Comparison of ENCODE assay signal across 18 mouse cellular contexts in the genomic region with DNA sequence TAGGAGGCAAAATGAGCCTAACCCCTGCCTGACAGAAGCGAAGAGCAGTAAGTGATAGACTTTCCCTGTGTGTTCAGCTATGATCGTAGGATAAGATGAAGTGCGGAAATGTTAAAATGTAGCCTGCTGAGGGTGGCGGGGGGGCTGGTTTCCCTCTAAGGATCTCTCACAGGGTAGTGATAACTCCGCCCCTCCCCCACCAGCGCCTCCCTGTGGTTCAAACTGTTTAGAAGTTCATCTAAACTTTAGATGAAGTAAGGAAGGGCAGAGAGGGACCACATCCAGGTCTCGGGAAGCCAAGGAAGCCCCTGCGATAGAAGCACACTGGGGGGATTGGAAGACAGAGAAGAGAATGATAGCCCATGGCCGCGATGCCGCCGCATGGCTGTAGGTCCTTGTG.
DNase-seq lines count a peak whose midpoint lies in the region; ATAC-seq and TF ChIP-seq lines count a peak whose summit lies in the region.
"Had no signal": no experiment of that assay in that cellular context is flagged by ENCODE, and none has a peak within 500 bp of the region (broad histone marks: within the 10 kb centered on the region; RNA-seq: fewer than 3 reads in every experiment).

No protein-coding gene starts in this region.

- DNase-seq in heart, adult 11 months = peak; percentile 80
- no peak for DNase-seq in liver, postnatal 0 days
- no peak for DNase-seq in liver, embryonic 11.5 days (ENCODE audit: low spot score)
- DNase-seq in thymus, postnatal 4 days = peak; percentile 48
- no peak for DNase-seq in thymus, adult 2 months
- DNase-seq in neural tube, embryonic 10.5 days (ENCODE audit: extremely low spot score, low spot score) = no peak
- DNase-seq: cerebellum, adult 18-20 months; heart, adult 18-20 months; kidney, adult 8-10 months; liver, embryonic 13.5 days; right cerebral cortex, postnatal 25 days had no signal

- no peaks in the 10 kb centered on the region for H3K9me3 ChIP-seq in heart, embryonic 11.5 days (replicated peaks; ENCODE audit: control insufficient read depth, low read length)
- no peaks in the 10 kb centered on the region for H3K9me3 ChIP-seq in liver, postnatal 0 days (ENCODE audit: low read length)
- H3K9me3 ChIP-seq in liver, embryonic 11.5 days (ENCODE audit: control insufficient read depth, low read length) = no peaks in the 10 kb centered on the region
- H3K9me3 ChIP-seq: embryonic facial prominence, embryonic 10.5 days; forebrain, embryonic 12.5 days; limb, embryonic 12.5 days; liver, embryonic 13.5 days; midbrain, embryonic 15.5 days; stomach, embryonic 15.5 days had no signal

- WGBS in heart, embryonic 11.5 days (ENCODE audit: insufficient replicate concordance) = 67% methylated on average over 12 of the region's 12 CpGs
- 75% methylated on average over 12 of the region's 12 CpGs for WGBS in liver, postnatal 0 days (ENCODE audit: insufficient replicate concordance)
- 69% methylated on average over 12 of the region's 12 CpGs for WGBS in liver, embryonic 11.5 days
- WGBS in thymus, adult 2 months = 87% methylated on average over 12 of the region's 12 CpGs

- H3K36me3 ChIP-seq in heart, embryonic 11.5 days (ENCODE audit: control insufficient read depth, insufficient read depth, low read length) = no peaks in the 10 kb centered on the region
- no peaks in the 10 kb centered on the region for H3K36me3 ChIP-seq in liver, postnatal 0 days (replicated peaks; ENCODE audit: insufficient read depth, low read length)
- no peaks in the 10 kb centered on the region for H3K36me3 ChIP-seq in liver, embryonic 11.5 days (ENCODE audit: control insufficient read depth, insufficient read depth, low read length)
- H3K36me3 ChIP-seq in thymus, adult 2 months (ENCODE audit: control insufficient read depth, insufficient read depth, low read length) = no peaks in the 10 kb centered on the region
- H3K36me3 ChIP-seq: embryonic facial prominence, embryonic 10.5 days; forebrain, embryonic 12.5 days; limb, embryonic 12.5 days; liver, embryonic 13.5 days; midbrain, embryonic 15.5 days; stomach, embryonic 15.5 days had no signal

- peak; percentile 24; the same call in 1 of the 2 replicates for TF ChIP-seq CTCF in liver, postnatal 0 days (IDR thresholded peaks at IDR 0.05; ENCODE audit: low read depth)
- TF ChIP-seq CTCF in thymus, adult 2 months (IDR thresholded peaks at IDR 0.05; ENCODE audit: borderline replicate concordance, control insufficient read depth, extremely low read depth, insufficient read depth, low read length, poor library complexity) = no peak

- TF ChIP-seq POLR2A in thymus, adult 2 months (IDR thresholded peaks at IDR 0.05; ENCODE audit: control insufficient read depth, extremely low read depth, insufficient read depth, low read length, poor library complexity) = no peak

- H3K4me1 ChIP-seq in heart, embryonic 11.5 days (ENCODE audit: control insufficient read depth, insufficient read depth, low read length) = no peaks in the 10 kb centered on the region; the same call in 1 of the 2 replicates
- no peaks in the 10 kb centered on the region for H3K4me1 ChIP-seq in liver, postnatal 0 days (ENCODE audit: insufficient read depth)
- no peaks in the 10 kb centered on the region for H3K4me1 ChIP-seq in liver, embryonic 11.5 days (replicated peaks; ENCODE audit: control insufficient read depth, insufficient read depth, low read length)
- H3K4me1 ChIP-seq in thymus, adult 2 months (replicated peaks; ENCODE audit: control insufficient read depth, insufficient read depth, low read length) = no peaks in the 10 kb centered on the region
- H3K4me1 ChIP-seq: forebrain, embryonic 12.5 days; liver, embryonic 13.5 days; midbrain, embryonic 15.5 days; stomach, embryonic 15.5 days had no signal

- no peak for TF ChIP-seq EP300 in liver, postnatal 0 days (IDR thresholded peaks at IDR 0.05; ENCODE audit: low read depth)

- no peak overlapping the region for H3K4me2 ChIP-seq in heart, embryonic 11.5 days
- no peak overlapping the region for H3K4me2 ChIP-seq in liver, postnatal 0 days (ENCODE audit: low read depth, low read length)
- H3K4me2 ChIP-seq in liver, embryonic 11.5 days = no peak overlapping the region
- H3K4me2 ChIP-seq: forebrain, embryonic 12.5 days; limb, embryonic 12.5 days; liver, embryonic 13.5 days; midbrain, embryonic 15.5 days; stomach, embryonic 15.5 days had no signal

- no peak overlapping the region for H3K4me3 ChIP-seq in heart, embryonic 11.5 days (ENCODE audit: low read depth, low read length)
- H3K4me3 ChIP-seq in liver, postnatal 0 days (ENCODE audit: low read depth, low read length) = no peak overlapping the region
- H3K4me3 ChIP-seq in liver, embryonic 11.5 days (ENCODE audit: low read depth, low read length) = no peak overlapping the region
- no peak overlapping the region for H3K4me3 ChIP-seq in thymus, adult 2 months (ENCODE audit: control insufficient read depth, insufficient read depth, low read length)
- H3K4me3 ChIP-seq: embryonic facial prominence, embryonic 10.5 days; forebrain, embryonic 12.5 days; limb, embryonic 12.5 days; liver, embryonic 13.5 days; midbrain, embryonic 15.5 days; stomach, embryonic 15.5 days had no signal

- ATAC-seq in heart, embryonic 11.5 days (replicated peaks; ENCODE audit: insufficient number of reproducible peaks, low FRiP score, low TSS enrichment) = no peak
- no peak for ATAC-seq in liver, postnatal 0 days
- ATAC-seq in liver, embryonic 11.5 days (replicated peaks; ENCODE audit: low FRiP score) = no peak
- ATAC-seq in activated CD4-positive, CD25-positive, alpha-beta regulatory T cell, adult 4 months = no peak
- ATAC-seq: midbrain, embryonic 15.5 days had no signal

- H3K27me3 ChIP-seq in heart, embryonic 11.5 days (ENCODE audit: control insufficient read depth, insufficient read depth, low read length) = no peaks in the 10 kb centered on the region
- H3K27me3 ChIP-seq in liver, postnatal 0 days (ENCODE audit: insufficient read depth, low read length) = no peaks in the 10 kb centered on the region
- no peaks in the 10 kb centered on the region; the same call in 1 of the 2 replicates for H3K27me3 ChIP-seq in liver, embryonic 11.5 days (replicated peaks; ENCODE audit: control insufficient read depth, insufficient read depth, low read length)
- no peaks in the 10 kb centered on the region for H3K27me3 ChIP-seq in thymus, adult 2 months (ENCODE audit: control insufficient read depth, insufficient read depth, low read length)
- H3K27me3 ChIP-seq: forebrain, embryonic 12.5 days; limb, embryonic 12.5 days; midbrain, embryonic 15.5 days; stomach, embryonic 15.5 days had no signal

- no peak overlapping the region for H3K27ac ChIP-seq in heart, embryonic 11.5 days (ENCODE audit: low read depth, low read length)
- no peak overlapping the region for H3K27ac ChIP-seq in liver, postnatal 0 days (ENCODE audit: low read depth)
- H3K27ac ChIP-seq in liver, embryonic 11.5 days (ENCODE audit: low read depth, low read length) = no peak overlapping the region
- no peak overlapping the region for H3K27ac ChIP-seq in thymus, adult 2 months (ENCODE audit: control insufficient read depth, insufficient read depth, low read length)
- H3K27ac ChIP-seq: embryonic facial prominence, embryonic 10.5 days; forebrain, embryonic 12.5 days; limb, embryonic 12.5 days; liver, embryonic 13.5 days; midbrain, embryonic 15.5 days; stomach, embryonic 15.5 days had no signal

- H3K9ac ChIP-seq in heart, embryonic 11.5 days (ENCODE audit: low read depth, low read length) = no peak overlapping the region
- no peak overlapping the region for H3K9ac ChIP-seq in liver, postnatal 0 days (replicated peaks)
- no peak overlapping the region for H3K9ac ChIP-seq in liver, embryonic 11.5 days (ENCODE audit: low read depth, low read length)
- H3K9ac ChIP-seq: forebrain, embryonic 12.5 days; limb, embryonic 12.5 days; liver, embryonic 13.5 days; midbrain, embryonic 15.5 days; stomach, embryonic 15.5 days had no signal

Comparison
In these comparisons a context has a peak if more than half of its experiments do, and no peak if none do; other contexts are left out.
1. DNase-seq: peak in heart, adult 11 months (single experiment) and thymus, postnatal 4 days (single experiment); none in liver, postnatal 0 days (single experiment), liver, embryonic 11.5 days (single experiment), thymus, adult 2 months (single experiment) and neural tube, embryonic 10.5 days (single experiment).